Mouse (Mus musculus) cerebellum, adult (tissue): ENCODE measurements around the gene Dnajc14.

Source experiments
- ATAC-seq: cut with Nextera tagmentation; 2 replicates; pipeline ENCODE4 v1.9.2; 2017; ENCODE audit warnings: mild to moderate bottlenecking, moderate library complexity, mixed read lengths; ENCODE audit not compliant: insufficient number of reproducible peaks, low FRiP score, low TSS enrichment

Dnajc14 gene

GRCm38 (mm10) chr10:128803771-128804270 is at the start of gene Dnajc14:
Dnajc14 (plus strand) TSS chr10:128804062.
- peak; percentile 18 for ATAC-seq

- ATAC-seq = no peak
Measured at GRCm38 (mm10) chr10:128772895-128773294, 31.0 kb upstream of the Dnajc14 start.

GRCm38 (mm10) chr10:128773685-128774084 is 30.2 kb upstream of the Dnajc14 start:
- no peak for ATAC-seq

- no peak for ATAC-seq
Measured at GRCm38 (mm10) chr10:128778441-128778840, 25.4 kb upstream of the Dnajc14 start.

GRCm38 (mm10) chr10:128779011-128779795 is 24.7 kb upstream of the Dnajc14 start:
- no peak for ATAC-seq

DNA sequence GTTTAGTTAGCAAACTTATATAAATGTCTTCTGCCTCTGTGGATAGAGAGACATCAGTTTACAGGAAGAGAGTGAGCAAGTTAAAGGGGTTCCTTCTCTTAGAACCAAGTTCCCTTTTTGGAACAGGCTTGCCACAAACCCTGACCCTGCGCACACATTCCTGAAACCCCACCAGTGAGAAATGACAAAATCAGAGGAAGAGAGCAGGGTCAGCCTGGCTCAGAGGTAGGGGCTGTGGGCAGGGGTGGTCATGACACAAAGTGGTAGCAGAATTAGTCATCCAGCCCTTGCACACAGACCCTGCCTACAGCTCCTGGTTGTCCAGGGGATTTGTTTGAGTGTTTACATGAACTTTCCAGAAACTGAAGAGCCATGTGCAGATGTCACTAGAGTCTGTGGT is 23.7 kb upstream of the Dnajc14 start:
- no peak for ATAC-seq

- no peak for ATAC-seq
Measured at GRCm38 (mm10) chr10:128790398-128791124, 13.3 kb upstream of the Dnajc14 start, which contains the start of gene Mmp19. Mmp19 (plus strand) TSS chr10:128790910.

DNA sequence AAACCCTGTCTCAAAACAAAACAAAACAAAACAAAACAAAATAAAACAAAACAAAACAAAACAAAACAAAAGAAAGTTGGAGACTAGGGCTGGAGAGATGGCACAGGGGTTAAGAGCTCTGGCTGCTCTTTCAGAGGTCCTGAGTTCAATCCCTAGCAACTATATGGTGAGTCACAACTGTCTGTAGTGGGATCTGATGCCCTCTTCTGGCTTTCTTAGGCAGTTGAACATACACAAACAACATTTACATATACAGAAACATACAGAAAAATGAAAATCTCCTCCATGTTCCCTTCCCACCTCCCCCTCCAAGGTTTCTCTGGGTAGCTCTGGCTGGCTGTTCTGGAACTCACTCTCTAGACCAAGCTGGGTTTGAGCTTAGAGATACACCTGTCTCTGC is 11.8 kb upstream of the Dnajc14 start:
- no peak for ATAC-seq

GRCm38 (mm10) chr10:128793258-128793657 is 10.6 kb upstream of the Dnajc14 start:
- no peak for ATAC-seq

DNA sequence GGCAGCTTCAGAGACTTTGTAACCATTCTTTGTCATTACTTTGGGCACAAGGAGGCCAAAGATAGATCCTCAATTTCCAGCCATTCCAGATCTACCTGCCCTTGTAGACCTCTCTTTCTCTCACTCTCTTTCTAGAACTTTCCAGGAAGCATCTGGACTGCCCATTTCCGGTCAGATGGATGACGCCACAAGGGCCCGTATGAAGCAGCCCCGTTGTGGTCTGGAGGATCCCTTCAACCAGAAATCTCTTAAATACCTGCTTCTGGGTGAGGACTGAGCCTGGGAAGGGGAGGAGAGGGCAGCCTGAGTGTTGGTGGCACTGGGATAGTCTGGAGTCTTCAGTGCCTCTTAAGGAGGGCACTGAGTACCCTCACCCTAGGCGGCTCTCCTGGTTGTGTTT is 9.5 kb upstream of the Dnajc14 start:
- ATAC-seq = no peak

DNA sequence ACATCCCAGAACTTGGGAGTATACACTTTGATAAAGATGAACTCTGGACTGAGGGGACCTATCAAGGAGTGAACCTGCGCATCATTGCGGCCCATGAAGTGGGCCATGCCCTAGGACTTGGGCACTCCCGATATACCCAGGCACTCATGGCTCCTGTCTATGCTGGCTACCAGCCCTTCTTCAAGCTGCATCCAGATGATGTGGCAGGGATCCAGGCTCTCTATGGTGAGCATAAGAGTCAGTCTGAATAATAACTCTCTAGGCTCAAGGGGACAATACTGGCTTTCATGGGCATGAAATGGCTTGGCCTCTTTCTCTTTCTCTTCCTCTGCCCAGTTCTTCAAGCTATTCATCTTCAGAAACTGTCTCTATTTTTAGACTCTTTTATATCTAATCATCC is 8.3 kb upstream of the Dnajc14 start:
- no peak for ATAC-seq

GRCm38 (mm10) chr10:128798676-128799075 is 5.2 kb upstream of the Dnajc14 start:
- no peak for ATAC-seq

- no peak for ATAC-seq
Measured at GRCm38 (mm10) chr10:128801981-128802495, 1.8 kb upstream of the Dnajc14 start.

GRCm38 (mm10) chr10:128802956-128803355 is 906 bp upstream of the Dnajc14 start:
- no peak for ATAC-seq

GRCm38 (mm10) chr10:128803361-128803760 is 501 bp upstream of the Dnajc14 start:
- no peak for ATAC-seq

DNA sequence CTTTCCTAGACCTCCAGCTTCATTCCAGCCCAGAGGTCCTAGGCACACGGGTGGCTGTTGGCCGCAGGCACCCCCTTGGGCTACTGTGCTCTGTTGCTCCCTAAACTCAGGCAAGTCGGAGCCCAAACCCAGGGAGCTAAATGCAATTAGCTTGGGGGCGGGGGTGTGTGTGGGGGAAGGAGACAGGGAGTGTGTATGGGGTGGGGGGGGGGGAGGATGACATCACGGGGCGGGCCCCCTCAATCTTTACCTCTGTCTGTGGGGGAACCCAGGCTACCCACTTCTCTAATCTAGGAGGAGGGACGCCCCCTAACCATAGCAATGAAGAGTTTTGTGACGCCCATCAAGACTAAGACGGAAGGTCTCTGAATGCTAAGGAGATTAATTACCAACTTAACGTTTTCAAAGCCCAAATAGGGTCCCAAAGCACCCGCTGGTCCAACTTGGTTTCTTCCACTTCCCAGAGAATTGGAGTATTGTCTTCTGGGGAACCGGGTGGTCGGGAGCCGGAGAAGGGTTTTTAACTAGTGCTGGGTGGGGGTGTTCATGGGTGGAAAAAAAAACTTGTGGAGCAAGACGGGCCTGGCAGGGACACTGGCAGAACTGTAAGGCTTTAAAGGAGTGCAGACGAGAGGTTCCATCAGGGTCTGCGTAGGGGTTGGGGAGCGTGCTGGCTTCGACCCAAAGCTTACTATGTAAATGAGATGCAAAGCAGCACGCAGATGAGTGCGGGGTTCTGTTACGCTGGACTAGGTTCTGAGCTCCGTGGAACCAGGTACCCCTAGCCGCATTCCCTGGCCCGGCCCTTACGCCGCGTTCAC is 619 bp downstream of the Dnajc14 start, which contains the start of gene Tmem198b:
Gene Tmem198b (minus strand): TSS at position 100 of the 821 bp plus-strand sequence.
- peak; percentile 8 for ATAC-seq

- peak; percentile 85 for ATAC-seq
Measured at GRCm38 (mm10) chr10:128805092-128806000, 1.5 kb downstream of the Dnajc14 start.

- no peak for ATAC-seq
Measured at GRCm38 (mm10) chr10:128806086-128806485, 2.2 kb downstream of the Dnajc14 start.

GRCm38 (mm10) chr10:128807018-128807417 is 3.2 kb downstream of the Dnajc14 start:
- no peak for ATAC-seq
